Mouse (Mus musculus): Measurements from ENCODE around the gene Srebf1.
A peak's percentile ranks its signal among the peaks of the same experiment; 100 is the strongest.

Gene Srebf1

DNA sequence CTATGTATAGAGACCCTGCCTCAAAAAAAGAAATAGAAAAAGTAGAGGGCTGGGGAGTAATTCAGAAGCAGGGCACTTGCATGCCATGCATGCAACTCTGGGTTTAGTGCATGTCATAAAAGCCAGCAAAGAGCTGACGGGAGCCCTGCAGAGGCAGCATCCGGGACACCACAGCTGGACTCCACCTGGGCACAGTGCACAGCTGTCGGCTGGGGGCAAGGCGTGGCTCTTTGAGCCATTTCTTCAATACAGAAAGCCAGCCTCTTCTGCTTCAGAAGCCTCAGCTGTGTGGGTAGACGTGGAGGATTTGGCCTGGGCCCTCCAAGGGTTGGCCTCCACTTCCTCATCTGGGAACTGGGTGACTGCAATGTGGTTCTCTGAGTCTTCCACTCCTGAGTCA, 13.0 kb upstream of the Srebf1 start:
- no peak for DNase-seq (ENCODE audit: low spot score in 2 of 2)

DNA sequence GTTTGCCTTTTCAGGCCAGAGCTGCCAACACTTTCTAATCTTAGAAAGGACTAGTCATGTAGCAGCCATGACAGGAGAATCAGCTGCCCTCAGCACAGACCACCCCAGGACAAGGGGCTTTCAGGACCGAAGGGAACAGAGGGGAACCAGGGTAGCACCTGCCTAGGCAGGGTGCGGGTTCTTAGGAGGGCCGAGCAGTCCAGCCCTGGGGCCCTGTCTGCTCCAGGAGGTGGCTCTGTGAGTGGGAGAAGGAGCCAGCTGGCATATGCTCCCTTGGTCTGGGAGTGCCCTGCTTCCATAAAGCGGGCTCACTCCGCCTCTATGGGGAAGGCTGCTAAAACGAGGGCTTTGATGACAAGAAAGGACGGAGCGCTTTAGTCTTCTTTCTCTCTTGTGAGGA, 10.9 kb upstream of the Srebf1 start:
- no peak for DNase-seq (ENCODE audit: low spot score in 2 of 2)

DNA sequence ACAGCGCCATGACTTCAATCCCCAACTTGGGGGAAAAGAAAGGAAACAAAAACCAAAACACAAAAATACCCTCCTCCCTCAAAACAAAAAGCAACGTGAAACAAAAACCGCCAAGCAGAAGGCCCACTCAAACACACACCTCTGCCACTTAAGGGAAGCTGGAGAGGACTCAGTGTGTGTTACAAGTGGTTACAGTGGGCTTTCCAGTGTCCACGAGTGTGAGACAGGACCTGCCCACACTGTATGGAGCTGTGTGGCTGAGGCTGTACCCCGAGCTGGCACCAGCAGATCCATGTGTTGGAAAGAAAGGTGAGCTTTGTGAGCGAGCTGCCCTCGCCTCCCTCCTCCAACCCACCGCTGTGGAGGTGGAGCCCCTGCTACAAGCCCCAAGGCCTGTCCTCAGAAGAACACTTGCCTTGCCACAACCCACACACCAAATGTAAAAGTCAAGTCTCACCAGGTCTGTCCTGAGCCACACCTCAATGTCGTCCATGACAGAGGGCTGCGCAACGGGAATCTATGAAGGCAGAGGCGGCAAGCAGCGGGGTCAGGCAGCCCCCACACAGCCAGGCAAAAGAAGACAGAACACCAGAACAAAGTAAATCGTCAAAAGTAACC, 10.2 kb upstream of the Srebf1 start:
- DNase-seq (ENCODE audit: low spot score in 2 of 2), result no peak

DNA sequence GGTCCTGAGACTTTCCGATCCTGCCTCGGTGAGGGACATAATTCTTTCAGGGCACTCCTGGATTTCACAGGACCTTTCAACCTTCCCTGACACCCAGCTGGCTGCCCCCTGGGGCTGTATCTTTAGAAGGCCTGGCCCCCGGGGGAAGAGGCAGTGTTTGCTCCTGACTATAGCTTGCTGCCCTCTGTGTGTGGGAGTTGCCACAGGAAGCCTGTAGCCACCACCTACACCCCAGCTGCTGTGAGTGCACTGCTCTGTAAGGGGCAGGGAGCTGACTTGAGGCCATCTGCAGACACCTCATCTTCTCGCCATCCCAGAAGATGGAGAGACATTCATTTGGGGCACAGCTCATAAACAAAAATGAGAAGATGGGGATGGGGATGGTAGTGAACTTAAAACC, 9.6 kb upstream of the Srebf1 start:
- DNase-seq (ENCODE audit: low spot score in 2 of 2), result no peak

DNA sequence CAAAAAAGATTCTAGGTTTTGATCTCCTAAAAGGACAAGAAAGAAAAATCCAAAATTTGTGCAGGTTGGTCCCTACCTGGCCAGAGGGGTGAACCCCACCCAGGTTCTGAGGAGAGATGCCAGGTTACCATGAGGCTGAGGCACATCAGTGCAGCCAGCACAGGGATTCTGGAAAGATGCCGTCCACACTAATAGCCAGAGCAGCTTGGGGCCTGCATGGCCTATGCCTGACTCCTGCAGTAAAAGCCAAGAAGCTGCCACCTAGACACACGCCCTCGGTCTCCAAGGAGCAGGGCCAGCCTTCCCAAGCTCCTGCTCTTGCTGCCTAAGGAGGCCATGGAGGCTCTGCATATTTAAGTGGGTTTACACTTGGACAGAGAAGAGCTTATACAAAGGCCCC, 8.9 kb upstream of the Srebf1 start:
- DNase-seq (ENCODE audit: low spot score in 2 of 2), result no peak

DNA sequence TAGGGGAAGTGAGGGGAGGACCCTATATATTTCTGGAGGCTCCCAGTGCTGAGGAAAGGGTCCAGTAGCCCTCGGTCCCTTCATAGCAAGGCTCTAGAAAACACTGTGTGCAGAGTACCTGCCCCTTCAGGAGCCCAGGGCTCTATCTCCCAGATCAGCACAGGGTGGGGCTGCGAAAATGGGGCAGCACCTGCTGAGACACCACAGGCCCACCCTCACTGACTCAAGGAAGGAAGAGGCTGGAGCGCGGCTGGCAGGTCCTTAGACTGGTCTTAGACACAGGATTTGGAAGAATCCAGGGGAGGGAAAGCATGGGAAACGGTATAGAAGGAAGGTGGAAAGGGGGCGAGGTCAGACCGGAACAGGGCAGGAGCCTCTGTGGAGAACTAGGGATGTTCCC, 8.1 kb upstream of the Srebf1 start:
- DNase-seq (ENCODE audit: low spot score in 2 of 2), result no peak

DNA sequence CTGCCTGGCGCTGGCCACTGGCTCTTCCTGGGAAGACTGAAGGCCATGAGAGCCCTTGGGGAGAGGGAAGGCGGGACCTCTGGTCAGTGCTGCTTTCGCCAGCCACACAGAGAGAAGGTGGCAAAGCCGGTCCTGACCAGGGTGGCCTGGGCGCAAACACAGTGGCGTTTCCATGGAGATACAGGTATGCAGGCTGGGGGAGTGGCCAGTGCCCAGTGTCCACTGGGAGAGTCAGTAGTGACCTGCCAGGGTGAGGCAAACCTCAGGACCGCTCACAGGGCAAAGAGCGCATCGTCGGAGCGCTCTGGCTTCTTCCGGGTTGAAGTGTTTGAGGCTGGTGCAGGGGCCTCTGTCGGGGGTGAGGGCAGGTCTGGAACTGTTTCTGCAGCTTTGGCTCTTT, 7.4 kb upstream of the Srebf1 start:
- no peak for DNase-seq (ENCODE audit: low spot score in 2 of 2)

DNA sequence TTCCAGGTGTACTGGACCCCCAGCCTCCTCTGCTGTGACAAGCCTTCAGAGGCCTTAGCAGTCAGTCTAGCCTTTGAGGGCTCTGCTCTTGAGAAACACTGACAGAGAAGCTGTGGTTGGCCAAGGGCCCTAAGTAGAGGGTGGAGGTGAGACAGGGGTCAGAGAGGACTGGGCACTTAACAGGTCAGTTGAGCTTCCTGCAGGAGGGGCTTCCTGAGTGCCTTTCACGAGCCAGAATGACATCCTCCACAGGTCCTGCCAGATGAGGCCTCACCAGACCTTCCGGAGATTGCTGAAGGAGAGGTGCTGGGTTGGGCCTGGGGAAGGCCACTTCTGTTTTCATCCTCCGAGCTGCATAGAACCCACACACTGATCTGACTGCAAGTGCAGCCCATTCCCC, 6.1 kb upstream of the Srebf1 start:
- no peak for DNase-seq (ENCODE audit: low spot score in 2 of 2)

DNA sequence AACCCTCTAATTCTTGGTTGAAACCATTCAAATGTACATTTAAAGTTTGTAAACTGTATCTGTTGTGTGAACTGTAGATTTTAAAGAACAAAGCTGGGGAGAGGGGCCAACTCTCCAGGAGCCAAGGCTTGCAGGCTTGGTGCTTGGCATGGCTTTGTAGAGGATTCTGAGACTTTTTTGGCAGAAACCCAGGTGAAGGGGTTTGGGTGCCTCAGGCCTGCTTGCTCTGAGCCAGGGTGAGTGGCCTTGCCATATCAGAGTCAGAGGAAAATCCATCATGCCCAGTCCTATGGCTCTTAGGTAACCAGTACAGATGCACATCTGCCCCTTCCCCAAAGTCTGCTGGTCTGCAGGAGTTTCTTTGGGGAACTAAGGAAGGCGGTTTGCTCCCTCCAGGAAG, 3.5 kb upstream of the Srebf1 start:
- no peak for DNase-seq (ENCODE audit: low spot score in 2 of 2)

DNA sequence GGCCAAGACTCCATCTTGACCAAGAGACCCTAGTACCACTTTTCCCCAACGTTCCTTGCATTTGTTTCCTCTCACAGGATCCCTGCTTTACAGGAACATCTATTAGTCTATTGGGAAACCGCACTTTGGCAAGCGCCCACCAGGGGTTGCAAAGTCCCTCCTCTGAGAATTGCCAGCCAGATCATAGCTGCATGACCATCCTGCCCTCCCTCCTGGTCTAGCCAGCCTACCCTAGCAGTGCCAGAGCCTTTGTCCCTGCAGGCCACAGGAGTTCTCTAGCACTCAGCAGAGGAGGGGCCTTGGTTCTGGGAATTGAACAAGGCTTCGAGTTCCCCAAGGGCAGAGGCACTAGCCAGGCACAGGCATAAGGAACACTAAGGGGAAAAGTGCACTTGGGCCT, 2.3 kb upstream of the Srebf1 start:
- DNase-seq (ENCODE audit: low spot score in 2 of 2), result no peak

DNA sequence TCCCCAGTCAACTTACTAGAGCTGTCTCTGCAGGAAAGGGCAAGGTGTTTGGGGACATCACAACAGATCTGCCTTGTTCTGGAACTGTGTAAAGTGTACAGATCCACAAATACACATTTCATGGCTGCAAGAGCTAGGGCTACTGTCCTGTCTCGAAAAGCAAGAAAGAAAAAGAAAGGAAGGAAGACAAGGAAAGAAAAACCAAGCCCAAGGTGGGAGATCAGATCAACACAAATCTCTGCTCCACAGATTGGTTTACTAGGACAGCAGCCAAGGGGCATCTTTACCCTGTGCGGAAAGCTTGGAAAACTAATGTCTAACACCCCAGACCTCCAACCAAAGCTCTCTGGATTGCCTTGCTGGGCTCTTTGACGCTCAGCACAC, 304 bp downstream of the Srebf1 start:
- no peak for DNase-seq (ENCODE audit: low spot score in 2 of 2)

DNA sequence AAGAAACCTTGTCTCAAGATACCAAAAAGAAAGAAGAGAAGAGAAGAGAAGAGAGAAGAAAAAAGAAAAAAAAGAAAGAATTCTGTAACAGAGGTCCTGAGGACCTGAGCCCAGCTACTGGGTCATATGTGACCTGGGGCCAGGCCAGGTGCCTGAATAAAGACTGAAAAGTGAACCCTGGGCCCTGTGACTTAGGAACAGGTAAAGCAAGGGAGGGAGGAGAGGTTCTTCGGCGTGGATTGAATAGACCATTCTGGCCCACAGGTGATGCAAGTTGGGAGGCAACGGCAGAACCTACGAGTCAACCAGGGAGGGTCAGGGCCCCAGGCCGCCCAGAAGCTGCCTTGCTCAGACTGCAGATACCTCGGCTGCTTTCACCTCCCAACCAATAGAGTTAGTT, 956 bp downstream of the Srebf1 start:
- DNase-seq (ENCODE audit: low spot score in 2 of 2), result no peak

DNA sequence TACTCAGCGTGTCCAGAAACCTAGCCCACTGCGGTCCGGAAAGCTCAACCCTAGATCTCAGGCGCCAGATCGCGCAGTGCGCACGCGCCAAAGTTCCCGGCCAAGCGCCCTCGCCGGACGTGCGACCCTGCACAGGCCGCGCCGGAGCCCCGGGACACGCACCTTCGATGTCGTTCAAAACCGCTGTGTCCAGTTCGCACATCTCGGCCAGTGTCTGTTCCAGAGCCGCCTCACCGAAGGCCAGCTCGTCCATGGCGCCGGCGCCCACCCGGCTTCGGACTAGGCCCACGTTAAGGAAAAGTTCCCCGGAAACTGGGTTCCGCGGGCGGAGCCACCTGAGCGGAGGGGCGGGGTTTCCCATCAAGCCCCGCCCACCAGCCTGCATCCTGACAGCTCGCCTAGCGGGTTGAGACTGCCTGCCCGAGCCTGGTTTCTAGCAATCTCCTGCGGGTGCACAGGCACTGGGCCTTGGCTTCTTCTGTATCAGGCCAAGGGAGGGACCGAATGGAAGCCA, 2.0 kb downstream of the Srebf1 start:
- DNase-seq (ENCODE audit: low spot score in 2 of 2), result peak; percentile 87

DNA sequence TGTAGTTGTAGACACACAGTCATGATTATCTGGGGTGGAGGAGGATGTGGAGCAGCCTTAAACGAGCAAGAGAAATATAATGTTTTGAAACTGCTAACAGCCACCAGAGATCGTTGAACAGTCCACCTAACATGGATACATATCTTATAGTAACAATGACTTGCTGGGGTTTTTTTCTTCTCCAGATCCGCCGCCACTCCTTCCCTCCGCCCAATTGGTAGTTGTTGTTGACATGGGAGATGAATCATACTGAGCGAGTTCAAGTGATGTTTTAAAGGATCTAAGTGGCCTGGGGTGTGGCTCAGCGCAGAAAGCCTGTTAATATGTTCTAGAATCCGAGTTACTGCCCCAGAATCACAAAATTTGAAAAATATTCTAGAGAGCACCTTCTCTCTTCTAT, 2.8 kb downstream of the Srebf1 start:
- no peak for DNase-seq (ENCODE audit: low spot score in 2 of 2)

DNA sequence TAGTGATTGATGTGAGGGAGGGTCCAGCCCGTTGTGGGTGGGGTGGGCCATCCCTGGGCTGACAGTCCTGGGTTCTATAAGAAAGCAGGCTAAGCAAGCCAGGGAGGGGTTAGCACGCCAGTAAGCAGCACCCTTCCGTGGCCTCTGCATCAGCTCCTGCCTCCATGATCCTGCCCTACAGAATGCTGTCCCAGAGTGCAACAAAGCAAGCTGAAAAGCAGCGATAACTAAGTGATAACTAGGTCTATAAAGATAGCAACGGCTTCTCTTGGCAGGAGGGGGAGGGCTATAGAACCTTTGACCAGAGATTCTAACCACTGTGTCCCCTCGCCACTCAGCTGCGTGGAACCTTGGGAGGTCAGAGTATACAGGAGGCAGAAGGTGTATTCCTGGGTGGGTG, 4.9 kb downstream of the Srebf1 start:
- no peak for DNase-seq (ENCODE audit: low spot score in 2 of 2)

DNA sequence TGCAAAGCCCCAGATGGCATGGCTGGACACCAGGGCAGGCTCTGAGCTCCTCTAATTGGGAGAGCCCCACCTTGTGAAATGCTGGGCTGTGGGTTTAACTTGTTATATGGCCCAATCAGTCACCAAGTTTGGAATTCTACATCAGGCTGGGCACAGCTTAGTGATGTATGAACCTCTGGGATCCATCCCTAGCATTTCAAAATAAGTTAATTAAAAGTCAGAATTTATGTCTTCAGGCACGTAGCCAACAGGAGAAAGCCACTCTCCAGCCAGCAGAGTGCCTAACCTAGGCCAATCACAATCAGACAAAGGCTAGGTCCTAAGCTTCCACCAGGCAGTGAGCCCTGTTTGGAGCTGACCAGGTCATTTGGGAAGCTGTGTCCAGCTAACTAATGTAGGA, 5.7 kb downstream of the Srebf1 start:
- no peak for DNase-seq (ENCODE audit: low spot score in 2 of 2)

DNA sequence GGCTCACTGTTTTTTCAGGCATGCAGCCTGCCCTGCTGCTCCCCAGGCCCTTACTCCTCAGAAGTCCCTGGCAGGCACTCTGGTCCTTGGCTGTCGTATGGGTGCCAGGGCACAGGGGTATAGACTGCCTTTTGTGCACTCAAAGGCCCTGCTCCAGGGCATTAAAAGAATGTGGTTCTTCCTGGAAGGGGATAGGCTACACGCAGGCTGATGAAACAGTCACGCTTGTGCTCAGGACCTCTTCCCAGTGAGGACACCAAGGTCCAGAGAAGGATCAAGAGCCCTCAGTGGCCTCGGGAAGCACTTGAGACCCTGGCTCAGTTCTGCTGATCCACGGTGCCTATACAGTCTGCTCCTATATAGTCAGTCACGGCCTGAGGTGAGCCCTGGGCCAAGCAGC, 9.1 kb downstream of the Srebf1 start:
- DNase-seq (ENCODE audit: low spot score in 2 of 2), result no peak

DNA sequence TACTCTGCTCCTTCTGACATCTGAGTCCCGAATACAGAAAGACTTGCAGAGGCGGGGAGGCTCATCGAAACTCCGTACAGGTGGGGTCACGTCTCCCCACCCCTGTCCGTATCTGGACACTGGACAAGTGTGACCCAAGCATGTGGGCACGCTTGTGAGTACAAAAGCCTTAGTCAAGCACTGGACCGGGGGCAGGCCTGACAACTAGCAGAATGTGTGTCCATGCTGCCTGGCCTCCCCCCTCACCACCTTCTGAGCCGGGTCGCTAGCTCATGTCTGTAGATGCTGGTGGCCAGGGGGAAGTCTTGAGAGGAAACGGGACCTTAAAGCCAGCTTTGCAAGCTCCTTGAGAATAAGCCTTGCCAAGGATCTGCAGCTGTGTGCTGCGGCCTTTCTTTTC, 10.6 kb downstream of the Srebf1 start:
- no peak for DNase-seq (ENCODE audit: low spot score in 2 of 2)

DNA sequence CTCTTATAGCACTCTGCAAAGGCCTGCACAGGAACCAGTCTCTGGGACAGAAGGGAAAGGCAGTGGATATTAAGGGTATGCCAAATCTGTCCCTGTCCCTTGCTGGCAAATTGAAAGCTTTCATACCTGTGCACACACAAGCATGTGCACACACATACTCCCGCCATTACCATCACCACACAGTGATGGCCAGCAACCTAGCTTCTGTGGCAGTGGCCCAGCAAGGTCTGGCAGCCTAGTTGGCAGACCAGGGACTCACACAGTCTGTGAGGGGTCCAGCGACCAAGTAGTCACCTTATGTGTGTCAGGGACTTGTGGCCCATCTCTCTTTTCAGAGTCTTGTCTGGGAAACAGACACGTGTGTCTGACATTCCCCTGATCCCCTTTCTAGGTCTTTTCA, 11.2 kb downstream of the Srebf1 start:
- DNase-seq (ENCODE audit: low spot score in 2 of 2), result no peak

DNA sequence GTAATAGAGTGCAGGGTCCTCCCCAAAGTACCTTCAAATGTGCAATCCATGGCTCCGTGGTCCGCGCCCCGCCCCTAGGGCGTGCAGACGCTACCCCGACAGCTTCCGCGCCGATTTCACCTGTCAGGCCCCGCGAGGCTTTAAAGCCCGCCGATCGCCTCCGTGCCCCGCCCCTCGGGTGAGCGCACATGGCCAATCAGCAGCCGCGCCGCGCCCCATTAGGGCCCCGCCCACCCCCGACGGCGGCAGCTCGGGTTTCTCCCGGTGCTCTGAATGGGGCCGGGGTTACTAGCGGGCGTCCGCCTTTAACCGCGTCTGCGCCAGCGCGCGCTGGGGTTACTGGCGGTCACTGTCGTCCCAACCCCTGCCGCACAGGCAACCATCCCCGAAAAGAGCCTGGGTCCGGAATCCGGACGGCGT, 12.1 kb downstream of the Srebf1 start:
- DNase-seq (ENCODE audit: low spot score in 2 of 2), result peak; percentile 96

DNA sequence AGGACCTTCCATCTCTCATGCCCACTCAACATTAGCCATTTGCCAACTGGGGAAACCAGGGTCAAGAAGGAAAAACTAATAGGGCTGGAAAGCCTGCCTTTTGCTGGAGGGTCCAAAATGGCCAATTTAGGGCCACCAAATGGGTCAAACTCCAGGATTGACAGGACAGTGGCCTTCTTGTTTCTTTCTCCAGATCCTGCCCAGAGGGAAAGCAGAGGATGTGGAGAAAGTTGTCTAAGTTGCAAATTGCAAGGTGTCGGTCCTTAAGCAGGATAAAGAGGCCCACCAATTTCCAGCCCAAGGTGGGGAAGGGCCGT, 12.5 kb downstream of the Srebf1 start:
- no peak for DNase-seq (ENCODE audit: low spot score in 2 of 2)

DNA sequence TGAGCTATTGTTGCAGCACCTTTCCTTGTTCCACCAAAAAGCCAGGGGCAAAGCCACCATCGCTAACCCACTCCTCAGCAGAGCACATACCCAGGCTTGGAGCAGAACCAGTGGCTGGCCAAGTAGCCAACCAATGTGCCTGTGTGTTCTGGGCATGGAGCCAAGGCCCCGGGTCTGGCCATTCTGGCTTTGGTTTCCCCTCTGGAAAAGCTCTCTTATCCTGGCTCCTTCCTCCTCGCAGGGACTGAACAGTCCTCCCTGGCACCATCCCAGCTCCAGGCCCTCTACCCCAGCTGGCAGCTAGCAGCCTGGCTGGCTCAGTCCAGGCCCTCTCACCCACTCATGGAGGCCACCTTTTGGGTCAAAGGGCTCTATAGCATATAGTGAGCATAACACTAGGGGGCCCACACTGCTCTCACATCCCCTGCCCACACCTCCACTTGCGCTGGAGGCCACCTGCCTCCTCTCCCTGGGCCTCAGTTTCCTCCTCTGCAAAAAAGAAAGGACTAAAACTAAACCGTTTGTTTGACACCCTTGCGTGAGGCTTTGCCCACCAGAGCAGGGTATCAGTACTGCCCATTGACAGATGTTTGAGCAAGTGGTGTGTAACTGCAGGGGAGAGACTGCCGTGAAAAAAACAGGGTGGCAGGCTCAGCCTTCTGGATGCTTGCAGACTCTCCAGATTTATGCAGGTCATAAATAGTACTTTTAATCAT, 13.0 kb downstream of the Srebf1 start:
- DNase-seq (ENCODE audit: low spot score in 2 of 2), result no peak

DNA sequence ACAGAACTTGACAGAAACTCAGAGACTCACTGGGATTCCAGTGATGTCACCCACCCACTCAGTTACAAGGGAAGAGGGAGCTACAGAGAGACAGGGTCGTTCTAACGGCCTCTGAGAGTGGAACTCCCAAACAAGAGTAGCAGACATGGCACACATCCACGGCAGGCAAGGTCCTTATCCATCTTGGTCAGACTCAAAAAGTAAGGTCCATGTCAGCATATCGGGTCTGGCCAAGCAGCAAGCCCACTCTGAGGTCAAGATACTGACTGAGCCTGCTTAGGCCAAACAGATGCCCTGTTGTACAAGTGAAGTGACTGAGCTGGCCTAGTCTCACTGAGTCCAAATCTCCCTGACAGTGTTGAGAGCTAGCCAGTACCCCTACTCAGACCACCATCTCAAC, 13.7 kb downstream of the Srebf1 start:
- no peak for DNase-seq (ENCODE audit: low spot score in 2 of 2)

DNA sequence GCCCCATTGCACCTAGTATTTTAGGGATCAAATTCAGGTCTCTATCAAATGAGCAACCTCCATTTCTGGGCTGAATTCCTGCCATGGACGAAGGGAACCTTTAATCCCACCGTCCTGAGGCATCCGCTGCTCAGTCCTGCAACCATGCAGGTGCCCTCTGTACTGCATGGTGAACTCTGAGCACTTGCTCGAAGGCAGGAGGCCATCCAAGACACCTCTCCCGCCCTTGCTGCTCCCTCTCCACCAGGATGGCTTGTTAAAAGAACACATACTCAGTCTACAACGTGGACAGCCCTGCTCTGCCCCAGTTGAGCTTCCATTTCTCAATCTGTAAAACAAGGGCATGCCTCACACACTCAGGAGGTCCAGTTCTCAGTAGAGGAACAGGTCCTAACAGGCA, 14.2 kb downstream of the Srebf1 start:
- no peak for DNase-seq (ENCODE audit: low spot score in 2 of 2)

Data from spleen, postnatal 36 days (tissue).